Mouse (Mus musculus): ENCODE data around the gene Zfp507. TPM values are rescaled to one million over a fixed set of nuclear protein-coding genes. Genes with fewer than 3 reads are reported as not detected.

Zfp507 gene
- polyA plus RNA-seq, 1 experiment from 2014 or later: 14.7 TPM

DNA sequence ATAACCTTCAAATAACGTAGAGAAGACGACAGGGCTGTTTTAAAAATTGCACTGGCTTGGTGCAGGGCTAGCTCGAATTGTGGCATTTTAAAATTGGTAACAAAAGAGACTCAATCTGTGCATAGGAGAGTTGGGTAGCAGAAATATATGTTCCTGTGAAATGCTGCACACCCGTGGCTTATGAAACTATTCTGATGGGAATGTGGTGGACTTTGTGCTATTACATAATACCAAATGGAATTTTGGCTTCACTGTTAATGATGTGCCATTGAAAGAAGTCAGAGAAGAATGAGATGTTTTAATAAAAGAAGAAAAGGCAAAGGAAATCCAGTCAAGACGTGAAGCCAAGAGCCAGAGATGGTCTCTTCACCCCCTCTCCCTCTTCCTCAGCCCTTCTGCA, 18.6 kb upstream of the Zfp507 start:
- WGBS: 86% methylated on average over 5 of the region's 5 CpGs

DNA sequence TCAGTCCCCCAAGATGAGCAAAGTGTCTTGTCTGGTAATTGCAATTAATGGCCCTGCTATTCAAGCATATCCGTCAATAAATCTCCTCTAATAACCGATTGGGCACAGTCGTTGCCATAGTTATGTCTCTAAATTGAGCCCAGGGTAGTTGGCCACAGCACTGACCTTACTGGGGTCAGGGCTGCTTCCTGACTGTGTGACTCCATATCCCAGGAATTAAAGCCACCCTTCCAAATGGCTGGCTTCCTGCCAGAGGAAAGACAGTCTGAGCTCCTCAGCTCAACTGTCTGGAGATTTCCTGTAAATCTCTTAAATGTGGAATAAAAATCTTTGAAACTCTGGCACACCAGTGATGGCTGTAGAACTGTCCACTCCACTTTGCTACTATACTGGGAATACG, 16.7 kb upstream of the Zfp507 start:
- Histone ChIP-seq H3K4me1 (ENCODE audit: control insufficient read depth, insufficient read depth, low read length) (no peaks in the 10 kb centered on the region), H3K9ac (replicated peaks; ENCODE audit: low read length) (no peak overlapping the region), H3K27ac (replicated peaks; ENCODE audit: low read depth, low read length) (no peak overlapping the region), H3K36me3 (ENCODE audit: control insufficient read depth, insufficient read depth, low read length) (no peaks in the 10 kb centered on the region), H3K4me3 (replicated peaks; ENCODE audit: low read depth, low read length) (no peak overlapping the region), H3K27me3 (ENCODE audit: control insufficient read depth, insufficient read depth, low read length) (no peaks in the 10 kb centered on the region), H3K4me2 (ENCODE audit: low read length) (no peak overlapping the region), H3K9me3 (ENCODE audit: control insufficient read depth, low read length) (no peaks in the 10 kb centered on the region)
- 87% methylated on average over 4 of the region's 4 CpGs for WGBS
- DNase-seq (no peak), ATAC-seq (ENCODE audit: low FRiP score, low TSS enrichment) (no peak)

More for the DNA sequence above, 18.6 kb upstream of the Zfp507 start:
- no peaks in the 10 kb centered on the region for H3K9me3 ChIP-seq (ENCODE audit: control insufficient read depth, low read length)
- no peaks in the 10 kb centered on the region for H3K36me3 ChIP-seq (ENCODE audit: control insufficient read depth, insufficient read depth, low read length)
- H3K4me1 ChIP-seq (ENCODE audit: control insufficient read depth, insufficient read depth, low read length): no peaks in the 10 kb centered on the region
- H3K9ac ChIP-seq (replicated peaks; ENCODE audit: low read length): no peak overlapping the region
- no peak for DNase-seq
- H3K4me2 ChIP-seq (ENCODE audit: low read length): no peak overlapping the region
- ATAC-seq (ENCODE audit: low FRiP score, low TSS enrichment): no peak
- no peak overlapping the region for H3K4me3 ChIP-seq (replicated peaks; ENCODE audit: low read depth, low read length)
- H3K27me3 ChIP-seq (ENCODE audit: control insufficient read depth, insufficient read depth, low read length): no peaks in the 10 kb centered on the region
- H3K27ac ChIP-seq (replicated peaks; ENCODE audit: low read depth, low read length): no peak overlapping the region

DNA sequence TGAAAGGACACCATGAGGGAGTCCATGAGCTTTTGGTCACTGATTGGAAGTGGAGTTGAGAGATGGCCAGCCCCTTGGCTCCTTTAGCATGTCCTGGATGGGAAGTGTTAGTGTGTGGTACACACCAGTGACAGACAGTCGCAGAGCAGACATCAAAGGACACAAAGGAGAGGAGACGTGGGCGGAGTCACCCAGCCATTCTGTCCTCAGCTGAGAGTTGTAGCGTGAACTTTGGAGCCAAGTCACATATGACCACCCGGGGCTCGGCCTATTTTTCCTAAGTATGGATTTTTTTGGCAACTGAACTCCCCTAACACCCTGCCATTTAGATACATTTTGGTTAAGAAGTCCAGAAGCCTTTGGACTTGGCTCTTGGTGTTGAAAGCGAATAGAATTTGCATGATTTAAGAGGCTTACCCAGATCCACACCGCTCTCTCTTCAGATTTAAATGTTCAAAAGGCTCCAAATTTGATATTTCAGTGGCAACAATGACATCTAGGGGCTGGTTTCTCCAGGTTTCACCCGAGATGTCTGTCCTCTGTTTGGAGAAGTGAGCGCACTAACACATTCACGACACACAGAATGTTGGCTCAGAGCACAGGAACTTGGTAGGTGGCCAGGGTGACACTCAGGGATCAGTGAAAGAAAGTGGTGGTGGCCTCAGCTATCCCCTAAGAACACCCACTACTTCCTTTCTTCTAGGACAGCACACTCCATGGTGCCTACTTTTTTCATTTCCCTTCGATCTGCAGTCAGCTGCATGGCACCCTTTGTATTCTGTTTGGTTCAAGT, 12.2 kb upstream of the Zfp507 start:
- ATAC-seq (ENCODE audit: low FRiP score, low TSS enrichment) (no peak), DNase-seq (no peak)
- Histone ChIP-seq H3K9me3 (ENCODE audit: control insufficient read depth, low read length) (no peaks in the 10 kb centered on the region), H3K4me1 (ENCODE audit: control insufficient read depth, insufficient read depth, low read length) (no peaks in the 10 kb centered on the region), H3K27me3 (ENCODE audit: control insufficient read depth, insufficient read depth, low read length) (no peaks in the 10 kb centered on the region), H3K4me2 (ENCODE audit: low read length) (no peak overlapping the region), H3K9ac (replicated peaks; ENCODE audit: low read length) (no peak overlapping the region), H3K4me3 (replicated peaks; ENCODE audit: low read depth, low read length) (no peak overlapping the region), H3K36me3 (ENCODE audit: control insufficient read depth, insufficient read depth, low read length) (no peaks in the 10 kb centered on the region), H3K27ac (replicated peaks; ENCODE audit: low read depth, low read length) (no peak overlapping the region)
- 72% methylated on average over 12 of the region's 12 CpGs for WGBS

DNA sequence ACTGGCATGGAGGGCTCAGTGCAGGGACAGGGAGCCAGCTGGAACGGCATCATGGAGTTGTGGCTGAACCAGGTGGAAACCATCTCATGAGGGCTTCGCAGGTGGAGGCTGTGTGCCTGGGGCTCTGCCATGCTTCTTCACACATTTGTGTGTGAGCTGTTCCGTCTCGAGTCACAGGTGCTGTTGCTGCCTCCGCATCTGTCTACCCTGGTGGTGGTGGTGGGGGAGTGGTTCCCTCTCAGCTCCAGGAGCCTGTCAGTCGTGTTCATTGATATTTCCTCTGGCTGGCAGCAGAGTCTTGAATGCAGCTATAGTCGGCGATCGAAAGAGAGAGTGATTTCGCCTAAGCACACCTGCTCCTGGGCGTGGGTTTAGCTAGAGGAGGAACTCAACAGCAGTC, 10.5 kb upstream of the Zfp507 start:
- Histone ChIP-seq H3K9ac (replicated peaks; ENCODE audit: low read length) (no peak overlapping the region), H3K4me3 (replicated peaks; ENCODE audit: low read depth, low read length) (no peak overlapping the region), H3K4me1 (ENCODE audit: control insufficient read depth, insufficient read depth, low read length) (no peaks in the 10 kb centered on the region), H3K9me3 (ENCODE audit: control insufficient read depth, low read length) (no peaks in the 10 kb centered on the region), H3K27me3 (ENCODE audit: control insufficient read depth, insufficient read depth, low read length) (no peaks in the 10 kb centered on the region), H3K27ac (replicated peaks; ENCODE audit: low read depth, low read length) (no peak overlapping the region), H3K36me3 (ENCODE audit: control insufficient read depth, insufficient read depth, low read length) (no peaks in the 10 kb centered on the region), H3K4me2 (ENCODE audit: low read length) (no peak overlapping the region)
- 90% methylated on average over 11 of the region's 11 CpGs for WGBS
- no peak for ATAC-seq (ENCODE audit: low FRiP score, low TSS enrichment)
- DNase-seq: no peak

DNA sequence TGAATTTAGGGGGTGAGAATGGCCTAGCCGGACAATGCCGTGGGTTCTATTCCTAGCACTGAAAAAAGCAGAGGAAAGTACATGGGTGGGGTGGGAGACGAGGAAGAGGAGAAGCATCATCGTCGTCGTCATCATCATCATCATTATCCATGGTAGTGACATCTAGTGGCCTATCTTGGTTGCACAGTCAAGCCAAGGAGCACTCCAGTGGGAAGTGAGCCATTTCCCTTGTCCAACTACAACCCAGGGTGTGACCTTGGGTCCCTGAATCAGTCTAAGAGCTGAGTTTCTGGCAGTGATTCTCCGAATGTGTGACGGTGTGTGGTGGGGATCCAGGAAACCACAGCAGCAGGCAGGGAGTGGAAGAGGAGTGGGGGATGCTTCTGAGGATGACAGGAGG, 7.9 kb upstream of the Zfp507 start:
- Histone ChIP-seq H3K4me3 (replicated peaks; ENCODE audit: low read depth, low read length) (no peak overlapping the region), H3K27ac (replicated peaks; ENCODE audit: low read depth, low read length) (no peak overlapping the region), H3K9ac (replicated peaks; ENCODE audit: low read length) (no peak overlapping the region), H3K4me2 (ENCODE audit: low read length) (no peak overlapping the region), H3K9me3 (ENCODE audit: control insufficient read depth, low read length) (no peaks in the 10 kb centered on the region), H3K36me3 (ENCODE audit: control insufficient read depth, insufficient read depth, low read length) (no peaks in the 10 kb centered on the region), H3K4me1 (ENCODE audit: control insufficient read depth, insufficient read depth, low read length) (no peaks in the 10 kb centered on the region), H3K27me3 (ENCODE audit: control insufficient read depth, insufficient read depth, low read length) (no peaks in the 10 kb centered on the region)
- WGBS: 50% methylated on average over 8 of the region's 8 CpGs
- ATAC-seq (ENCODE audit: low FRiP score, low TSS enrichment) (no peak), DNase-seq (peak; percentile 20)

DNA sequence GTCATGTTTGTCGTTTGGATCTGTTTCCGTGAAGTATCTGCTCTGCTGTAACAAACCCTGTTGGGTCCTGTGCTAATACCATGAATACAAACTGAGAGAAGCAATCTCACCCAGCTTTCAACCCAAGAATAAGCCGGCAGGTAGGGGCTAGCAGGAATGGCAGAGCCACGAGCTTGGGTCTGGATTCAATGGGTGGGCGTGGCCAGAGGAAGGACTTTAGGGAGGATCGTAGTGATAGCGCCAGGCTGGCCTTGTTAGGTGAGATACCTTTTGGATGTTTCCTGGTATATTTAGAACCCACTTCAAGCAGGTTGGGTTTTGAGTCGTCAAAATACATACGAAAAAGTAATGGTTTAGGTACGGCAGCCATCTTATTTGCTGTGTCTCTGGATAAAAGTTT, 1.4 kb upstream of the Zfp507 start:
- no peaks in the 10 kb centered on the region for H3K27me3 ChIP-seq (ENCODE audit: control insufficient read depth, insufficient read depth, low read length)
- peaks cover 8% of the 10 kb centered on the region; the same call in 1 of the 2 replicates for H3K4me1 ChIP-seq (ENCODE audit: control insufficient read depth, insufficient read depth, low read length)
- DNase-seq (no peak), ATAC-seq (ENCODE audit: low FRiP score, low TSS enrichment) (no peak)
- H3K36me3 ChIP-seq (ENCODE audit: control insufficient read depth, insufficient read depth, low read length): peaks cover 21% of the 10 kb centered on the region
- H3K4me3 ChIP-seq (replicated peaks; ENCODE audit: low read depth, low read length): no peak overlapping the region
- H3K9ac ChIP-seq (replicated peaks; ENCODE audit: low read length): no peak overlapping the region
- H3K9me3 ChIP-seq (ENCODE audit: control insufficient read depth, low read length): no peaks in the 10 kb centered on the region
- no peak overlapping the region for H3K4me2 ChIP-seq (ENCODE audit: low read length)
- 79% methylated on average over 10 of the region's 10 CpGs for WGBS
- no peak overlapping the region for H3K27ac ChIP-seq (replicated peaks; ENCODE audit: low read depth, low read length)

DNA sequence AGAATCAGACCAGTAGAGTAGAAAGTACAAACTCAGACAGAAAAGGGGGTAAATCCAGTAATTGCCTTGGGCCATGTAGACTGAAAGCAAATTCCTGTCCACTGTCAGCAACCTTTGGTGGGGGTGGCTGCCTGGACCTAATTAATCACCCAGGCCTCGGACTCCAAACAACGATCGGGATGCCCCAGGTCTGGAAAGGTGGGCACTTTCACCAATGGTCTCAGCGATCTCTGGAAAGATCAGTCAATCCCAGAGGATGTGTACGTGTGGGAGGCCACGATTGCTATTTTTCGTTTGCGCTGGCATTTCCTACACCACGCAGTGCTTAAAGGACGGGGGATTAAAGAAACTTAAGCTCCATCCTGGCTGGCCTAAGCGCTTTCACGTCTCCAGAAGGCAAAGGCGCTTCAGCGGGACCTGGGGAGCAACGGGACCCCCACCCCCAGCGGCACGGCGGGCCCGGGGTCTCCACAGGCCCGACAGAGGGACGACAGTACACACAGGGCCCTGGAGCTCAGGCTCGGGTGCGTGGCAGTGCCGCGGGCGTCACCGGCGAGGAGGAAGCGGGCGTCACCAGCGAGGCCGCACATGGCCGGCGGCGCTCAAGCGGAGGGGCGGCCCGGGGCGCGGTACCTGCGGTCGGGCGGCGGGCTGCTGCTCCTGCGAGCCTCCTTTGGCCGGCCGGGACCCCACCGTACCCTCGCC, 450 bp downstream of the Zfp507 start:
- peak overlapping the region; percentile 97 for H3K9ac ChIP-seq (replicated peaks; ENCODE audit: low read length)
- ATAC-seq (ENCODE audit: low FRiP score, low TSS enrichment) (peak; percentile 90), DNase-seq (no peak)
- no peaks in the 10 kb centered on the region for H3K27me3 ChIP-seq (ENCODE audit: control insufficient read depth, insufficient read depth, low read length)
- peaks cover 8% of the 10 kb centered on the region; the same call in 1 of the 2 replicates for H3K4me1 ChIP-seq (ENCODE audit: control insufficient read depth, insufficient read depth, low read length)
- WGBS: under 1% methylated on average over 49 of the region's 49 CpGs
- no peaks in the 10 kb centered on the region for H3K9me3 ChIP-seq (ENCODE audit: control insufficient read depth, low read length)
- H3K27ac ChIP-seq (replicated peaks; ENCODE audit: low read depth, low read length): peak overlapping the region; percentile 92
- peaks cover 36% of the 10 kb centered on the region for H3K36me3 ChIP-seq (ENCODE audit: control insufficient read depth, insufficient read depth, low read length)
- H3K4me3 ChIP-seq (replicated peaks; ENCODE audit: low read depth, low read length): peak overlapping the region; percentile 94
- peak overlapping the region; percentile 91 for H3K4me2 ChIP-seq (ENCODE audit: low read length)

DNA sequence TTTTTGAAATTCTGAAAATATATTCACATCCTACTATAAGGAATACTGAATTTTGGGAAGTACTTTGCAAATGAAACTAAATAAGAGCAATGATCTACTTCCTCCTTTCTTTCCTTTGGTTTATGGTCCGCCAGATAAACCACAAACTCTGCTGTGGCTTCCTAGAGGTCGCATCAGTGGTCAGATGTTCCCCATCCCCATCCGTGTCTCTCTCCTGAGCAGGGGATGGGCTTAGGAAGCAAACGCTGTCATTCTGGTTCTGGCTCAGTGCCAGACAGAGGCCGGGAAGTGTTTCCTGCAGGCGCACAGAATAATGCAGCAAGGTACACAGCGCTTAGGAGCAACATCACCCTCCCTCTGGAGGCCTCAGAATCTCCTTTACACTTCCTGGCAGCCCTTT, 6.7 kb downstream of the Zfp507 start:
- no peak overlapping the region for H3K4me2 ChIP-seq (ENCODE audit: low read length)
- no peak overlapping the region for H3K27ac ChIP-seq (replicated peaks; ENCODE audit: low read depth, low read length)
- H3K4me1 ChIP-seq (ENCODE audit: control insufficient read depth, insufficient read depth, low read length): peaks cover 2% of the 10 kb centered on the region; the same call in 1 of the 2 replicates
- no peak overlapping the region for H3K9ac ChIP-seq (replicated peaks; ENCODE audit: low read length)
- peaks cover 92% of the 10 kb centered on the region for H3K36me3 ChIP-seq (ENCODE audit: control insufficient read depth, insufficient read depth, low read length)
- WGBS: 72% methylated on average over 7 of the region's 7 CpGs
- H3K27me3 ChIP-seq (ENCODE audit: control insufficient read depth, insufficient read depth, low read length): no peaks in the 10 kb centered on the region
- ATAC-seq (ENCODE audit: low FRiP score, low TSS enrichment): no peak
- no peaks in the 10 kb centered on the region for H3K9me3 ChIP-seq (ENCODE audit: control insufficient read depth, low read length)
- no peak overlapping the region for H3K4me3 ChIP-seq (replicated peaks; ENCODE audit: low read depth, low read length)
- no peak for DNase-seq
